Mouse (Mus musculus) heart, adult 2 months (tissue): ENCODE measurements around the gene Gpd2.

Experiments used
- EP300 ChIP-seq: fragments of 200-500 bp; IDR thresholded peaks from 2 replicates; pipeline ENCODE4 v1.6.1; 2011; ENCODE audit warnings: low read depth, low read length, control low read depth; ENCODE audit not compliant: insufficient read depth
- POLR2A ChIP-seq: fragments of 200-500 bp; IDR thresholded peaks from 2 replicates; pipeline ENCODE4 v1.6.1; 2011; ENCODE audit warnings: mild to moderate bottlenecking, low read depth, low read length, control low read depth; ENCODE audit not compliant: insufficient read depth

DNA sequence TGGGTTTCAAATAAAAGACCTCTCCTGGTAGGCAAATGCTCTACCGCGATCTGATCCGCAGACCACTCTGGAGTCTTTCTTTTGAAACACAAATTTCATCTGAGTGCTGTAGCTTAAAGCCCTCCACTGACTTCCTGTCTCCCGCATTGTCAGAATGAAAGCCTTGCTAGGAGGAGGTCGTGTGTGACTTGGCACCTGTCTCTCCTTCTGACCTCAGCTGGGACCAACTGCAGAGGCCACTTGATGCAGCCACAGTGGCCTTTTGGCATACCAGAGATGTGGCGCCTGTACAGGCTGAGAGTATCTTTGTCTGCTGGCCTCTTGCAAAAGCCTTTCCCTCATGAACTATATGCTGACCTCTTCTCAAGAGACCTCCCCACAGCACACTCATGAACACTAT is 19.0 kb downstream of the Gpd2 start:
- TF ChIP-seq POLR2A, result no peak
- TF ChIP-seq EP300, result no peak
